Mouse (Mus musculus): ENCODE results near the gene Gstp2. TPM values are rescaled to one million over a fixed set of nuclear protein-coding genes. Genes with fewer than 3 reads are reported as not detected.

Gene Gstp2
- polyA plus RNA-seq, 1 experiment from 2014 or later: 0.61 TPM

DNA sequence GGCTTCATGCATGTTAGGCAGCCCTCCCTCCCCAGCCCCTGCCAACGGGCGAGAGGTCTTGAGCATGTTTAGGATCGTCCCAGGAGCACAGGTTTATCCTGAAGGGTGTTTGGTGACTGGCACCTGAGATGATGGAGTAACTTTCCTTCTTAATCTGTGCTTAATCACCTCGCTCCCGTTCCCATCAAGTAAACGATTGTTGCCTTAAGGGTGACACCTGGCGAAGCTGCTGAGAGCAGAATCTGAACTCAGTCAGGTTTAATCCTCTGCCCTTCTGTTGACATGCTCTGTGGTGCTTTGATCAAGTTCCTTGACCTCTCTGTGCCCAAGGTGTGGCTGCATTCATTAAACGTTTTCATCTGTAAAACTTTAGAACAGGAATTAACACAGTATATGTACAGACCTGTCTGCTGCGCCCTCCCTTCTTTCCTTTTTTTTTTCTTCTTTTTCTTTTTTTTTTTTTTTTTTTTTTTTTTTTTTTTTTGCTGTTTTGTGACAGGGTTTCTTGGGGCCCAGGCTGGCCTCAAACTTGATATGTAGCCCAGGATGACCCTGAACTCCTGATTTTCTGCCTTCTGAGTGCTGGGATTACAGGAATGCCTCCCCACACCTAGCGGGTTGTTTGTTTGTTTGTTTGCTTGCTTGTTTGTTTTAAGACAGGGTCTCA is 27.8 kb downstream of the Gstp2 start:
- H3K4me3 ChIP-seq: no peak overlapping the region
- H3K9me3 ChIP-seq: no peaks in the 10 kb centered on the region
- no peak overlapping the region for H3K9ac ChIP-seq
- H3K27me3 ChIP-seq: no peaks in the 10 kb centered on the region
- ATAC-seq (ENCODE audit: low FRiP score, low read depth): no peak
- peaks cover 8% of the 10 kb centered on the region; the same call in 1 of the 2 replicates for H3K4me1 ChIP-seq
- H3K4me2 ChIP-seq (replicated peaks): no peak overlapping the region
- 55% methylated on average over 10 of the region's 10 CpGs for WGBS
- H3K36me3 ChIP-seq: no peaks in the 10 kb centered on the region
- H3K27ac ChIP-seq: no peak overlapping the region

DNA sequence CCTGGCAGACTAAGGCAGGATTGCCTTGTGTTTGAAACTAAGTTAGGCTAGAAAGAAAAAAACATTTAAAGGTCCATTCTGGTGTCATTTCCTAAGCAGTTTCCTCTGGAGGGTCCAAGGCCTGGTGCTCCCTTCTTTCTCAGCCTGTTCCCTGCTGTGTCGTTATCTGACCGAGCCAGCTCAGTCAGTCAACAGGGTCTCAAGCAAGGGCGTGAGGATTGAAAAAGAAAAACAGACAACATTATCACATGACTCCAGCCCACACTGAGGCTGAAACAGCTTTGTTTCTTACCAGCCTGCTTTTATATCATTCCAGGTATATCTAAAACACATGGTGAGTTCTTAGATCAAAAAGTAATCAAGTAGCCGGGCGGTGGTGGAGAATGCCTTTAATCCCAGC is 30.2 kb downstream of the Gstp2 start:
- no peak overlapping the region for H3K27ac ChIP-seq
- H3K9ac ChIP-seq: no peak overlapping the region
- WGBS: 50% methylated on average over 5 of the region's 5 CpGs
- peaks cover 5% of the 10 kb centered on the region for H3K36me3 ChIP-seq
- ATAC-seq (ENCODE audit: low FRiP score, low read depth): no peak
- no peak overlapping the region for H3K4me3 ChIP-seq
- no peaks in the 10 kb centered on the region for H3K27me3 ChIP-seq
- H3K4me1 ChIP-seq: peaks cover 14% of the 10 kb centered on the region
- H3K9me3 ChIP-seq: no peaks in the 10 kb centered on the region
- H3K4me2 ChIP-seq (replicated peaks): no peak overlapping the region

DNA sequence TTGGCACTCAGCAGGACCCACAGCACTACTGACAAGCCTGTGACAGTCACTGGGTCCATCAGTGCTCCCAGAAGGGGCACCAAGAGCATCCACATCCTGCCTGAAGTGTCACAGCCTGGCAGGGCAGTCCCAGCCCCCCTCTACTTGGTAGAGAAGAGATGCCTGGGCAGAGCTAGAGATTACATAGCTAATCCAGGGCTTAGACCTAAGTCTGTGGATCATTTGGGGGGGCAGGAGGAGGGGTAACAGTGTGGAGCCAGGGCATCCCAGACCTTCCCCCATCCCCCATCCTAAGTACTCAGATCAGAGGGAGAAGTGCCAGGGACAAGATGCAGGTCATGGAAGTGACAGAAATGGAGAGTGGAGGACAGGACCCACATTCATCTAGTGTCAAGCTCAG is 31.0 kb downstream of the Gstp2 start:
- Histone ChIP-seq H3K9me3 (no peaks in the 10 kb centered on the region), H3K36me3 (peaks cover 12% of the 10 kb centered on the region), H3K27ac (no peak overlapping the region), H3K4me3 (no peak overlapping the region), H3K9ac (0 out of 2 replicates have a peak overlapping the region, but pooled peaks have one; percentile 45), H3K4me1 (peaks cover 14% of the 10 kb centered on the region), H3K27me3 (no peaks in the 10 kb centered on the region), H3K4me2 (replicated peaks) (no peak overlapping the region)
- ATAC-seq (ENCODE audit: low FRiP score, low read depth): no peak

GRCm38 (mm10) chr19:4013066-4013465 is 32.8 kb downstream of the Gstp2 start:
- no peaks in the 10 kb centered on the region for H3K27me3 ChIP-seq
- peaks cover 6% of the 10 kb centered on the region for H3K4me1 ChIP-seq
- H3K4me2 ChIP-seq (replicated peaks): peak overlapping the region; percentile 62
- H3K36me3 ChIP-seq: peaks cover 30% of the 10 kb centered on the region
- H3K27ac ChIP-seq: no peak overlapping the region
- WGBS: 21% methylated on average over 9 of the region's 9 CpGs
- peak overlapping the region; percentile 83 for H3K4me3 ChIP-seq
- no peak; the same call in none of the 2 replicates for ATAC-seq (ENCODE audit: low FRiP score, low read depth)
- peak overlapping the region; percentile 57 for H3K9ac ChIP-seq
- H3K9me3 ChIP-seq: no peaks in the 10 kb centered on the region

- Histone ChIP-seq H3K36me3 (peaks cover 35% of the 10 kb centered on the region), H3K4me2 (replicated peaks) (peak within 1 kb of the TSS; percentile 81), H3K9me3 (no peaks in the 10 kb centered on the region), H3K27ac (peak within 1 kb of the TSS; percentile 44), H3K4me3 (peak within 1 kb of the TSS; percentile 83), H3K9ac (peak within 1 kb of the TSS; percentile 85), H3K4me1 (peaks cover 6% of the 10 kb centered on the region), H3K27me3 (no peaks in the 10 kb centered on the region)
- peak; percentile 99 for ATAC-seq (ENCODE audit: low FRiP score, low read depth)
- WGBS: under 1% methylated on average over 45 of the region's 45 CpGs
Measured at GRCm38 (mm10) chr19:4012432-4013022, 33.3 kb downstream of the Gstp2 start, which contains the start of gene Ndufv1. Ndufv1 (minus strand) TSS chr19:4012806.

GRCm38 (mm10) chr19:4011086-4011485 is 34.7 kb downstream of the Gstp2 start:
- no peak for ATAC-seq (ENCODE audit: low FRiP score, low read depth)
- Histone ChIP-seq H3K4me2 (replicated peaks) (peak overlapping the region; percentile 81; the same call in 1 of the 2 replicates), H3K4me3 (peak overlapping the region; percentile 7; the same call in 1 of the 2 replicates), H3K4me1 (peaks cover 6% of the 10 kb centered on the region), H3K9ac (no peak overlapping the region), H3K36me3 (peaks cover 50% of the 10 kb centered on the region), H3K27me3 (no peaks in the 10 kb centered on the region), H3K27ac (no peak overlapping the region), H3K9me3 (no peaks in the 10 kb centered on the region)
- 92% methylated on average over 5 of the region's 5 CpGs for WGBS

DNA sequence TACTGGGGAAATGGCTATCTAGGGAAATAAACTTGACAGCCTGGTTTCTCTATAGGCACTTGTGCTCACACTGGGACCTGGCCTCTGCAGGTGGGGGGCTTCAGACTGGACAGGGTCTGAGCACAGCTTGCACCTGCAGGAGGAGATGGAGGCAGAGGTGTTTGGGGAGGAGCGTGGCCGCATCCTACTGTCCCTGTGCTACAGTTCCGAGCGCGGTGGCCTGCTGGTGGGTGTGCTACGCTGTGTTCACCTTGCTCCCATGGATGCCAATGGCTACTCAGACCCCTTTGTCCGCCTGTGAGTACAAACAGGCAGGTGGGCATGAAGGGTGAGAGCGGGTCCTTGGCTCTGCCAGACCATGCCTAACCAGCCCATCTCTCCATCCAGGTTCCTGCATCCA is 39.9 kb downstream of the Gstp2 start:
- H3K9ac ChIP-seq: no peak overlapping the region
- H3K9me3 ChIP-seq: no peaks in the 10 kb centered on the region
- 99% methylated on average over 8 of the region's 8 CpGs for WGBS
- peaks cover 59% of the 10 kb centered on the region for H3K36me3 ChIP-seq
- peaks cover 9% of the 10 kb centered on the region for H3K4me1 ChIP-seq
- no peak overlapping the region for H3K4me2 ChIP-seq (replicated peaks)
- H3K27me3 ChIP-seq: no peaks in the 10 kb centered on the region
- no peak overlapping the region for H3K27ac ChIP-seq
- no peak overlapping the region for H3K4me3 ChIP-seq
- no peak for ATAC-seq (ENCODE audit: low FRiP score, low read depth)

DNA sequence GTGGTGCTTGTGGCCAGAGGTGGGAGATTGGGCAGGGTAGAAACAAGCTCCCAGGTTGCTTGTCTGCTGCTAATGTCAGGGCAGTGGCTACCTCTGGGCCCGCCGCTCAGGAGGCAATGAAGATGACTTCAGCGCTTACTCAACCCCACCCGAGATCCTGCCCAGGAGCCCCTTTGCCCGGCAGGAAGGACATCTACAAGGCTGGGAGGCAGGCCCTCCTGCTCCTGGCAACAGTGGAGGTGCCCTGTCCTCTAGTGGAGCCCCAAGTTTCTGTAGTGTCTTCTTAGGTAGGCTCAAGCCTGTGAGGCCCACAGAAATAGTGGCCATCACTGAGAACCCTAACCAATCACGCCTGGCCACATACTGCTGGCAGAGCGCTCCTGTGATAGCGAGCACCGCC is 40.7 kb downstream of the Gstp2 start:
- Histone ChIP-seq H3K4me3 (no peak overlapping the region), H3K9ac (no peak overlapping the region), H3K4me1 (peaks cover 11% of the 10 kb centered on the region), H3K36me3 (peaks cover 53% of the 10 kb centered on the region), H3K9me3 (no peaks in the 10 kb centered on the region), H3K27me3 (no peaks in the 10 kb centered on the region), H3K4me2 (replicated peaks) (no peak overlapping the region), H3K27ac (no peak overlapping the region)
- no peak for ATAC-seq (ENCODE audit: low FRiP score, low read depth)
- WGBS: 88% methylated on average over 9 of the region's 9 CpGs

GRCm38 (mm10) chr19:4004331-4004730 is 41.5 kb downstream of the Gstp2 start:
- H3K4me2 ChIP-seq (replicated peaks): no peak overlapping the region
- H3K9me3 ChIP-seq: no peaks in the 10 kb centered on the region
- peaks cover 46% of the 10 kb centered on the region for H3K36me3 ChIP-seq
- H3K4me1 ChIP-seq: peaks cover 17% of the 10 kb centered on the region
- H3K9ac ChIP-seq: peak overlapping the region; percentile 31; the same call in 1 of the 2 replicates
- H3K27ac ChIP-seq: no peak overlapping the region
- H3K27me3 ChIP-seq: no peaks in the 10 kb centered on the region
- no peak overlapping the region for H3K4me3 ChIP-seq
- WGBS: 87% methylated on average over 15 of the region's 15 CpGs
- no peak for ATAC-seq (ENCODE audit: low FRiP score, low read depth)

- Histone ChIP-seq H3K4me2 (replicated peaks) (no peak overlapping the region), H3K4me1 (peaks cover 17% of the 10 kb centered on the region), H3K27me3 (no peaks in the 10 kb centered on the region), H3K9ac (0 out of 2 replicates have a peak overlapping the region, but pooled peaks have one; percentile 31), H3K9me3 (no peaks in the 10 kb centered on the region), H3K27ac (no peak overlapping the region), H3K36me3 (peaks cover 39% of the 10 kb centered on the region), H3K4me3 (no peak overlapping the region)
- no peak for ATAC-seq (ENCODE audit: low FRiP score, low read depth)
- WGBS: 70% methylated on average over 12 of the region's 12 CpGs
Measured at GRCm38 (mm10) chr19:4003641-4004040, 42.2 kb downstream of the Gstp2 start.

- no peak within 1 kb of the TSS for H3K4me3 ChIP-seq
- no peak for ATAC-seq (ENCODE audit: low FRiP score, low read depth)
- peaks cover 33% of the 10 kb centered on the region for H3K36me3 ChIP-seq
- H3K4me2 ChIP-seq (replicated peaks): no peak within 1 kb of the TSS
- H3K9me3 ChIP-seq: no peaks in the 10 kb centered on the region
- peak within 1 kb of the TSS; percentile 31; the same call in 1 of the 2 replicates for H3K9ac ChIP-seq
- 57% methylated on average over 1 of the region's 1 CpGs for WGBS
- H3K4me1 ChIP-seq: peaks cover 17% of the 10 kb centered on the region
- H3K27ac ChIP-seq: no peak within 1 kb of the TSS
- no peaks in the 10 kb centered on the region for H3K27me3 ChIP-seq
Measured at GRCm38 (mm10) chr19:4003112-4003511, 42.7 kb downstream of the Gstp2 start, which contains the start of gene Doc2g. Doc2g (plus strand) TSS chr19:4003313.

DNA sequence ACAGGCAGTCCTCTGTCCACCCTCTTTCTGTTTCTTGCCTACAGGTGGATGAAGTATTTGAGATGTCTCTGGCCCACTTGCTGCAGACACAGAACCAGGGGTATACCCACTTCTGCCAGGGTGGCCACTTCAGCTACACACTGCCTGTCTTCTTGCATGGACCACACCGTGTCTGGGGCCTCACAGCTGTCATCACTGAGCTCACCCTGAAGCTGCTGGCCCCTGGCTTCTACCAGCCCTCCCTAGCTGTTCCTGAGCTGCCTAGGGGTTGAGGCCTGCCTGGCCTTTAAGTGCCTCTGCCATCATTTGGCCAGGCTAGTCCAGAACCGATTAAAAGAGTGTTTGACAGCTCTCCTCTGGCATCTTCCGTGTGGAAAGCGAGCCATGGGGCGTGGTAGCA is 44.1 kb downstream of the Gstp2 start:
- H3K4me2 ChIP-seq (replicated peaks): peak overlapping the region; percentile 86
- WGBS: 85% methylated on average over 5 of the region's 5 CpGs
- peak overlapping the region; percentile 93; the same call in 1 of the 2 replicates for H3K9ac ChIP-seq
- H3K4me3 ChIP-seq: 0 out of 2 replicates have a peak overlapping the region, but pooled peaks have one; percentile 79
- no peak overlapping the region for H3K27ac ChIP-seq
- H3K27me3 ChIP-seq: no peaks in the 10 kb centered on the region
- peaks cover 20% of the 10 kb centered on the region for H3K36me3 ChIP-seq
- H3K4me1 ChIP-seq: peaks cover 17% of the 10 kb centered on the region
- ATAC-seq (ENCODE audit: low FRiP score, low read depth): no peak
- no peaks in the 10 kb centered on the region for H3K9me3 ChIP-seq

Measured in limb, embryonic 13.5 days (tissue).